Mouse (Mus musculus): ENCODE results near the gene Plekhm1.

DNA sequence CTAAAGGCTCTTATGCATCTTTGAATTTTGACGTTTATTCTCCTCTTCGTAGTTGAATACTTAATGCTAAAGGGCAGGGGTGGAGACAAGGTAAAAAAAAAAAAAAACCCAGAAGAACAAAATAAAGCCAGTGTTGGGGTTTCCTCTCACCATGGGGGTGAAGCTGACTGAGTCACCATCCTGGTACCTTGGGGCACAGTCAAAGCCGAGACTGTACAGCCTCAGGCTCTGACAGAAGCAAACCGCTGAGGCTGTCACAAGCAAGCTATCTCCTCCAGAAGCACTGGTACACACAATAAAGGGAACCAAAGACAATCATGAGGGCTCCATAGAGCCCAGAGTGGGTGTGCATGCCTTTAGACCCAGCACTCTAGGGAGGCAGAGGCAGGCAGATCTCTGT, 39.9 kb downstream of the Plekhm1 start:
- TF ChIP-seq CTCF (IDR thresholded peaks at IDR 0.05; ENCODE audit: extremely low read depth, insufficient read depth, low read length) (no peak), POLR2A (IDR thresholded peaks at IDR 0.05; ENCODE audit: extremely low read depth, insufficient read depth, low read length) (no peak)
